Mouse (Mus musculus) left cerebral cortex, postnatal 10 days (tissue): ENCODE data around the gene Gmfb. TPM values are rescaled to one million over a fixed set of nuclear protein-coding genes. Genes with fewer than 3 reads are reported as not detected.

Experiments used
- DNase-seq, 2 experiments: peaks; one replicate each; pipeline ENCODE4 v3.0.0; 2021 to 2022; ENCODE audit warnings: low spot score in 2 of 2, mixed read lengths in 1 of 2; ENCODE audit errors: extremely low spot score in 1 of 2
- intact Hi-C: fragments of 180-260 bp; cut with DNase I; formaldehyde crosslinking; loops from one replicate; pipeline ENCODE4 v1.15.1; 2025
- total RNA-seq, 2 experiments: library from RNA; stranded (reverse); gene quantifications; 2 replicates each; pipeline ENCODE4 v1.2.3; 2021

Gmfb gene
- total RNA-seq, 2 experiments from 2014 or later: 155 to 165 TPM

- DNase-seq: no peak
- intact Hi-C loops: no loop called here
Observed at GRCm38 (mm10) chr14:46807927-46808326, 14.1 kb downstream of the Gmfb start.

- DNase-seq: no peak
- intact Hi-C loops: no loop called here
Observed at GRCm38 (mm10) chr14:46806186-46806585, 15.9 kb downstream of the Gmfb start.

GRCm38 (mm10) chr14:46803791-46804190, 18.3 kb downstream of the Gmfb start:
- intact Hi-C loops: no loop called here
- DNase-seq: no peak

GRCm38 (mm10) chr14:46803259-46803658, 18.8 kb downstream of the Gmfb start:
- no peak for DNase-seq
- intact Hi-C loops: no loop called here

GRCm38 (mm10) chr14:46800684-46801345, 21.2 kb downstream of the Gmfb start:
- intact Hi-C loops: no loop called here
- no peak for DNase-seq

- intact Hi-C loops: no loop called here
Observed at GRCm38 (mm10) chr14:46794157-46794556, 27.9 kb downstream of the Gmfb start.

GRCm38 (mm10) chr14:46790723-46791122, 31.3 kb downstream of the Gmfb start:
- DNase-seq: no peak
- intact Hi-C loops: no loop called here

More at GRCm38 (mm10) chr14:46794157-46794556, 27.9 kb downstream of the Gmfb start:
- DNase-seq: no peak

GRCm38 (mm10) chr14:46790303-46790702, 31.7 kb downstream of the Gmfb start:
- DNase-seq: no peak
- intact Hi-C loops: no loop called here

GRCm38 (mm10) chr14:46788505-46788901, 33.5 kb downstream of the Gmfb start:
- no peak for DNase-seq
- intact Hi-C loops: no loop called here

GRCm38 (mm10) chr14:46787787-46788504, 34.1 kb downstream of the Gmfb start, which contains the start of gene Cnih1:
Gene Cnih1 (minus strand): TSS chr14:46788411.
- DNase-seq: peak; percentile 83 to 93
- intact Hi-C loops: no loop called here

GRCm38 (mm10) chr14:46787454-46787786, 34.6 kb downstream of the Gmfb start:
- intact Hi-C loops: no loop called here
- peak in 1 of 2 experiments; percentile 23 for DNase-seq

GRCm38 (mm10) chr14:46785247-46785646, 36.8 kb downstream of the Gmfb start:
- no peak for DNase-seq
- intact Hi-C loops: no loop called here

GRCm38 (mm10) chr14:46783327-46783926, 38.6 kb downstream of the Gmfb start:
- intact Hi-C loops: no loop called here
- DNase-seq: no peak

GRCm38 (mm10) chr14:46782187-46782828, 39.7 kb downstream of the Gmfb start:
- intact Hi-C loops: no loop called here
- no peak for DNase-seq

- no peak for DNase-seq
- intact Hi-C loops: no loop called here
Observed at GRCm38 (mm10) chr14:46781086-46781485, 41.0 kb downstream of the Gmfb start.

- intact Hi-C loops: no loop called here
Observed at GRCm38 (mm10) chr14:46779217-46779616, 42.8 kb downstream of the Gmfb start.

GRCm38 (mm10) chr14:46778756-46779155, 43.3 kb downstream of the Gmfb start:
- DNase-seq: no peak
- intact Hi-C loops: no loop called here

More at GRCm38 (mm10) chr14:46779217-46779616, 42.8 kb downstream of the Gmfb start:
- DNase-seq: no peak

- DNase-seq: no peak
- intact Hi-C loops: no loop called here
Observed at GRCm38 (mm10) chr14:46770036-46770435, 52.0 kb downstream of the Gmfb start.

GRCm38 (mm10) chr14:46767116-46767515, 54.9 kb downstream of the Gmfb start:
- intact Hi-C loops: no loop called here
- DNase-seq: peak; percentile 28 to 54

GRCm38 (mm10) chr14:46761186-46761585, 60.9 kb downstream of the Gmfb start:
- DNase-seq: no peak
- intact Hi-C loops: no loop called here
